Mouse (Mus musculus) monocyte, adult 5-6 weeks (primary cell): Measurements from ENCODE around the gene Hjurp. TPM values are rescaled to one million over a fixed set of nuclear protein-coding genes. Genes with fewer than 3 reads are reported as not detected.

Experiments
- ATAC-seq: fragments of 153-309, 156-312 bp; replicated peaks from 2 replicates; pipeline ENCODE4 v1.8.0; 2017; ENCODE audit warnings: mild to moderate bottlenecking; ENCODE audit not compliant: low TSS enrichment, insufficient number of reproducible peaks, severe bottlenecking, poor library complexity, low FRiP score
- total RNA-seq: library from RNA; stranded (forward); fragments of 200-1000, 200-491, 200-594 nt; gene quantifications from 3 replicates; pipeline ENCODE4 v1.2.3, GENCODE M21; 2017

The Hjurp gene
- total RNA-seq, 1 experiment from 2014 or later = 79.2 TPM

DNA sequence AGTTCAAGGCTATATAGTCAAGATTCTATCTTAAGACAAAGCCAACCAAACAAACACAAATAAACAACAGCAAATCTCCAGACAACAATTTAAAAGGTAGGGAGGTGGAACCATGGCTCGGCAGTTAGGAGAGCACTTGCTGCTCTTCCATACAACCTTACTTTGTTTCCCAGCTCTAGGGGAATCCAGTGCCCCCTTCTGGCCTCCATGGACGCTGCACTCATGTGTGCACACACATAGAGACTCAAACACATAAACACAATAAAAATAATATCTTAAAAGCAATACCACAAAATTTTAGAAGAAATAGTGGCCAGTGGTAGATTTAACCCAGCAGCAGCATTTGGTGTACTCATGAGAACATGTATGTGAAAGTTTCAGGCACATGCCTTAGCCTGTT is 60.3 kb downstream of the Hjurp start:
- ATAC-seq = no peak

DNA sequence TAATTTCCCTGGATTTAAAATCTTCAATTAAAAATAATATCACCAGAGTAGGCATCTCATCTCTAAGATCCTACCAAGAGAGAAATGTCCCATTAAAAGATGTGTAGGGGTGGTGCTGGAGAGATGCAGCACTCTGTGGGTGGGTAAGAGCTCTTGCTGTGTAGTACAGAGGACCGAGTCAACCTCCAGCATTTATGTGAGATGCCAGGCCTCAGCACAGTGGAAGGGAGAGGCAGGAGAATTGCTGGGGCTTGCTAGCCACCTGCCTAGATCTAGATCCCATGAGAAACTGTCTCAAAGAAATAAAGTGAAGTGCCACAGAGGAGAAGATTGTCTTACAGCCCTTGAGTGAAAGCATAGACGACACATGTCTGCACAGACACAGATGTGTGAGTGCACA is 60.9 kb downstream of the Hjurp start:
- ATAC-seq = no peak

DNA sequence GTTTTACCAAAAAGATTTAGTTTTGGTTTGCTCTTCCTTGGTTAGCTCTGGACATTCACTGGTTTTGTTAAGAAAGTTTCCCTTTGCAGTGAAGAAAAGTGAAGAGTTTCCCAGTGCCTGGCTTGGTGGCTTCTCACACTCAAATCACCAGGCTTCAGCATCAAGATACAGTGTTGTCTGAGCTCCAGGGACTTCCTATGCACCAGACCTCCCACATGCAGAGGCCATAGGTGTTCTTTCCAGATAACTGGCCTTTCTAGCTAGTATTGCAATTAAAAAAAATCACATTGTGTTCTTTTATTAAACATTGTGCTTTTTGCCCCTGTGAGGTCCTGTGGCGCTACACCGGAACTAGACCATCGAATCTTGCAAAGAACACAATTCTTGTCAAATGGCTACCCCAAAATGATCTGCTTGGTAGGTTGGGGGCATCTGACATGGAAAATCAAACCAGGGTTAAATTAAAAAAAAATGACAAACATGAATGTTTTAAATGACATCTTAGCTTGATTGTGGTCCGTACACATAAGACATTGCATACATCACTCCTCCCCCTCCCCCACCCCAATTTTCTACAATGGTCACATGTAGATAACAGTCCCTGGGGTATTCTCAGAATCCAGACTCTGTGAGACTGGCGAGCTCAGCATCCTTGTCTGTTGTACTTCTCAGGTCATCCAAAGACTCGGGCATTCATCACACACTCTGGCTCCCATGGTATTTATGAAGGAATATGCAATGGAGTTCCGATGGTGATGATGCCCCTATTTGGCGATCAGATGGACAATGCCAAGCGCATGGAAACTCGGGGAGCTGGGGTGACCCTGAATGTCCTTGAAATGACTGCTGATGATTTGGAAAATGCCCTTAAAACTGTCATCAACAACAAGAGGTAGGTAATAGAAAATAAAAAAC is 61.7 kb downstream of the Hjurp start:
- ATAC-seq = no peak

DNA sequence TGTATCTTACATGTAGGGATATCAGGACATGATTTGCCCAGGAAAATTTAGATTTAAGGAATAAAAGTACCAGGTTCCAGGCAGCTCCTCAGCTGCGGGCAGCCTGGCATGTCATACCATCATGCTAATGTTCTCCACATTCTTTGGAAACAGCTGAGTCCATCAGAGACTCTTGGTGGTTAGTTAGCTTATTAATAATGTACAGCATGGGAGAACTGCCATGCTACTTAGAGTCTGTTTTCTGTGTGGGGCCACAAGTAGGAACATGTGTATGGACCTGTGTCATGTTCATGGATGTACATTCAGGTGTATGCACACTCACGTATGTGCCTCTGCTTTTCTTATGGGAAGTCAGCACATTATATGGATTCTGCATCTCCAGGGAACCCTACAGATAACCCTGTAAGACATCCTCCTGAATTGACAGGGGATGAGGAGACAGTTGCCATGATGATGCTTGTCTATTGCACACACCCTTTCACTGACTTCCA is 62.9 kb downstream of the Hjurp start:
- ATAC-seq = 0 out of 2 replicates have a peak, but pooled peaks have one; percentile 1

DNA sequence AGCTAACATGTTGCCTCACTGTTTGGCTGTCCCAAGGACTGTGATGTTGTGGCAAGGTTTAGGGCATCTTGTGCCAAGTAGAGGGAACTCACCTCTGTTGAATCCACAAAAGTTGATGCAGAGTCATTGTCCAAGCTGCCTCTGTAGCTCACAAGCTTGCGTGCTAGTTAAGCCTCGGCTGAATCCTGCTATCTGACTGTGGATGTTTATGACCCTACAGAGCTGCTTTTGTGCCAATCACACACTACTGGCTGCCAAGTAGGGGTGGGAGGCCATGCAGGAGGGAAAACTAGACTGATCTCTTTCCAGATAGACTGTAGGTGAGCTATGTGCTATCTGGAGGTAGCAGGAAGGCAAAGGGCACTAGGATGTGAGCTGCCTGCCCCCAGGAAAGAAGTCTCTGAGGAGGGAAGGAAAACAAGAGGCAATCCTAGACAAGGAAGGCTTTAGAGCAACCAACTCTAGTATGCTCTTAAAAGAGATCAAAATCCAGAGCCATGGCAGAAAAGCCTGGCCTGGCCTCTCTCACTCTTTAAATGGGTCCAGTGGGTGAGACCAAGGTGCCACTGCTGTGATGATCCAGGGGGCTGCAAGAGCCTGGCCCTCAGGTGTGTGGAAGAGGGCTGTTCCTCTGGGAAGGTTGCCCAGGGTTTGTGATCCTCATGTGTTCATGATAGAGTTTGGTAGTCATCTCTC is 63.5 kb downstream of the Hjurp start:
- ATAC-seq = 0 out of 2 replicates have a peak, but pooled peaks have one; percentile 3

DNA sequence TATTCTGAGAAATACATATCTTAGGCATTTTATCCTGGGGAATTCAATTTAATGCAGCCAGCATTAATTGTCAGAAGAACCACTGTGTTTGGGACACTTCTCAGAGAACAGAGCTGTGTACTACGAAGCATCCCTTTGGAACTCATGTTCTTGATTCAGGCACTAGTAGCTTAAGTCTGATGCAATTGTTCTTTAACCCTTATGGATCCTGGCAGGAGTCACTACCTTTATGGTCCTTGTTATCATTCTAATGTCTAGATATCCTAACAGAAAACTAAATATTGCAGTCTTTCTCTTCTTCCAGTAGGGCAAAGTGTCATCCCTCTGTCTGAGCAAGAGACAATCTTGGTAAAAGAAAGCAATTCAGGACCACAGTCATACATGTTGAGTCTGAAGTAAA is 64.4 kb downstream of the Hjurp start:
- no peak for ATAC-seq

Other genes starting within 250 kb of the Hjurp start
- gene Ugt1a10, start 222.2 kb downstream of the Hjurp start, total RNA-seq = 1.2 TPM in 1 of 3 replicates, not detected in the others
- gene Ugt1a9, start 206.8 kb downstream of the Hjurp start, total RNA-seq = not detected in 3 replicates
- not detected in 3 replicates for gene Ugt1a8, start 189.8 kb downstream of the Hjurp start, total RNA-seq
- gene Ugt1a7c, start 182.6 kb downstream of the Hjurp start, total RNA-seq = 76.0 to 85.9 TPM (median 84.7 TPM) in 3 replicates
- 1.6 to 5.2 TPM (median 4.0 TPM) in 3 replicates for gene Ugt1a6b, start 174.4 kb downstream of the Hjurp start, total RNA-seq
- 4.1 to 13.8 TPM (median 10.6 TPM) in 3 replicates for gene Ugt1a6a, start 142.8 kb downstream of the Hjurp start, total RNA-seq
- 1.5 to 2.3 TPM in 2 of 3 replicates, not detected in the other for gene Ugt1a5, start 111.6 kb downstream of the Hjurp start, total RNA-seq
- 1.4 to 1.8 TPM in 2 of 3 replicates, not detected in the other for gene Ugt1a2, start 77.0 kb downstream of the Hjurp start, total RNA-seq
- gene Dnajb3, start 71.9 kb downstream of the Hjurp start, total RNA-seq = not detected in 3 replicates
- 0.57 to 0.68 TPM (median 0.64 TPM) in 3 replicates for gene Ugt1a1, start 65.7 kb downstream of the Hjurp start, total RNA-seq
- 0.38 to 2.2 TPM (median 1.2 TPM) in 3 replicates for gene Mroh2a, start 50.6 kb downstream of the Hjurp start, total RNA-seq
- not detected in 3 replicates for gene Trpm8, start within 50 bp of the Hjurp start, total RNA-seq
- gene Spp2, start 129.3 kb upstream of the Hjurp start, total RNA-seq = not detected in 3 replicates
- not detected in 3 replicates for gene Glrp1, start 232.4 kb upstream of the Hjurp start, total RNA-seq